Mouse (Mus musculus): ENCODE measurements around the gene Olfr414. TPM values are rescaled to one million over a fixed set of nuclear protein-coding genes. Genes with fewer than 3 reads are reported as not detected.

Olfr414 gene
- polyA plus RNA-seq (2017; shearing (Covaris generic)): not detected

GRCm38 (mm10) chr1:174423764-174424163 lies at the start of gene Olfr414:
Gene Olfr414 (plus strand): TSS chr1:174424064.

DNA sequence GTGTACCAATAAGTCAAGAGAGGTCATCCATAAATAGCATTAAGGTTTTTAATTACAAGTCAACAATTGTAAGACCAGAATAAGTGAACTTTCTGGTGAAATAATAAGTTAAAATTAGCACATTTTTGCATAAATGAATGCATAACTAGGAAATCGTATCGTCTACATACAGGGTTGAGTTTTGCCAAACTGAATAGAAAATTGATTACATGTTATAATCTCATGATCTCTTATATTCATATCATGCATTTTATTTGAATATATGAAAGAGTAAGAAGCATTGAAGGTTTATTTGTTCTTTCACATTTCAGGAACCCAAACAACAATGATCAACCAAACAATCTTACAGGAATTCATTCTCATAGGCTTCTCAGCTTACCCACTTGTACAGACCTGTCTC lies 33.1 kb upstream of the Olfr414 start, which contains the start of gene Olfr248:
TSS of gene Olfr248 (plus strand) at position 301 of the 400 bp plus-strand sequence.

GRCm38 (mm10) chr1:174441782-174442181 lies 17.9 kb downstream of the Olfr414 start, which contains the start of gene Olfr220:
Gene Olfr220 (plus strand): TSS chr1:174442082.

Other genes with a start within 250 kb of the Olfr414 start
- gene Olfr419, start 172.0 kb upstream of the Olfr414 start, polyA plus RNA-seq (2017; shearing (Covaris generic)): not detected
- not detected for gene Mptx1, start 93.5 kb upstream of the Olfr414 start, polyA plus RNA-seq (2017; shearing (Covaris generic))
- gene Olfr417, start 58.9 kb upstream of the Olfr414 start, polyA plus RNA-seq (2017; shearing (Covaris generic)): not detected
- not detected for gene Olfr248, start 33.0 kb upstream of the Olfr414 start, polyA plus RNA-seq (2017; shearing (Covaris generic))
- gene Olfr220, start 18.0 kb downstream of the Olfr414 start, polyA plus RNA-seq (2017; shearing (Covaris generic)): not detected
- not detected for gene Fmn2, start 77.8 kb downstream of the Olfr414 start, polyA plus RNA-seq (2017; shearing (Covaris generic))

Measured in naive thymus-derived CD4-positive, alpha-beta T cell, adult 5 months (primary cell).